Mouse (Mus musculus): Measurements from ENCODE around the gene Klf16.

The Klf16 gene

GRCm38 (mm10) chr10:80543873-80544272 lies 33.2 kb downstream of the Klf16 start:
- peak in 1 of 2 experiments; percentile 20 for DNase-seq (ENCODE audit: low spot score in 2 of 2)

- DNase-seq (ENCODE audit: low spot score in 2 of 2): no peak
These were observed 37.6 kb downstream of the Klf16 start for GRCm38 (mm10) chr10:80539493-80539892.

DNA sequence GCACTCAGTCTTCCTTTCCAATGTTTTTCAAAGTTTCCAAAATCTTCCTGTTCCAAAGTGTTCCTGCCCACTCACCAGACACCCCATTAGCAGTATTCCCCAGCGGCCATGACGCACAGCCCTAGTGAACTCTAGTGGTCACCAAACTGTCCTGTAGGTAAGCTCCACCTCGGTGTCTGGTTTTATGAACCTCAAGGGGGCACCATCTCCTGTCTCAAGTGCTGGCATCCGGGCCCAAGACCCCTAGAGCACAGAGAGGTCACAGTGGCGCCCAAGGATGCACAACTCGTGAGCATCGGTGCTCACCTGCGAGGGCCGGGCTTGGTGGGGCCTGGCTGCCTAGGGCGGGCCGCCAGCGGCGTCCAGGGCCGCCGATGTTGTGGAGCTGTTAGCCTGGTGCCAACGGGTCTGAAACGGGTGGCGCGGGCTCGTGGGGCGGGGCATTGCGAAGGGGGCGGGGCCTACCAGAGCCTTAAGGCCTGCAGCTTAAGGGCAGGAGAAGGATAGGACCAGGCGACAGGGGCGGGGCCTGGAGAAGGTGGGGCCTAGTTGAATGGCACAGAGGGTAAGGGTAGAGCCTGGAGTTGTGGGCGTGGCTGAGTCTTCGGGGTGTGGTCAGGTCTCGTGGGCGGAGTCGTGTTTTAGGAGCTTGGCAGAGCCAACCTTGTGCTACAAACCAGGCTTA lies 38.3 kb downstream of the Klf16 start, which contains the start of gene Atp8b3:
Gene Atp8b3, minus strand, starts transcription at position 415 of the 685 bp plus-strand sequence.
- peak in 1 of 2 experiments; percentile 35 for DNase-seq (ENCODE audit: low spot score in 2 of 2)

DNA sequence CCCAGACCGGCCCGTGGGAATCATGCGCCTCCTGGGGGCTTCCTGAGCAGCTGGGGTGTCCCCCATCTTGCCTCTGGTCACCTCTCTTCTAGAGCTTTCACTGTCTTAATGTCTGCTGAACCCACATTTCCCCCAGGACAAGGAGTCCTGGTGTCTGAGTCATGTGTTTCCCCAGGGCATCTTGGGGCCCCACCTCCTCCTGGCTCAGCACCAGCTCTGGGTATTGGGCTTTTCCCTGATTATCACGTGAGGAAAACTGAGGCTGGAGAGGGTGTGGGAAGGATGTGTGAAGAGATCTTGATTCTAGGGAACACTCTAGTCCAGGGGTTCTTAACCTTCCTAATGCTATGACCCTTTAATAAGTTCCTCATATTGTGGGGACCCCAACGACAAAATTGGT lies 38.9 kb downstream of the Klf16 start:
- no peak for DNase-seq (ENCODE audit: low spot score in 2 of 2)

GRCm38 (mm10) chr10:80535711-80536110 lies 41.4 kb downstream of the Klf16 start:
- DNase-seq (ENCODE audit: low spot score in 2 of 2): no peak

GRCm38 (mm10) chr10:80535071-80535470 lies 42.0 kb downstream of the Klf16 start:
- DNase-seq (ENCODE audit: low spot score in 2 of 2): no peak

GRCm38 (mm10) chr10:80533704-80534103 lies 43.4 kb downstream of the Klf16 start:
- no peak for DNase-seq (ENCODE audit: low spot score in 2 of 2)

DNA sequence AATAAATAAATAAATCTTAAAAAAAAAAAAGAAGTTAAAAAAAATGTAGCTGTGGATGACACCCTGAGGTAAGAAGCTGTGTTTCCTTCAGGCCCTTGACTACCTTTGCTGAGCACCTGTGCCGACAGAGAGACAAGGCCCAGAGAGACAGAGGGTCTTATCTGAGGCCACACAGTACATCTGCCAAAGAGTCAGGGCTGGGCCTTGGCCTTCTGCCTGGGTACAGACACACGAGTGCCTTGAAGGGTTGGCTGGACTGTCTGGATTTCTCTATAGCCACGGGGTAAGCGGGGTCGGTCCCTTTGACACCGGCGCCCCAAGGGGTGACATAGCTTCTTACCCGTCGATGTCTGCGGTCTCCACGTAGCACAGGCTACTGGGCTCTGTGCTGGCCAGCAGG lies 44.3 kb downstream of the Klf16 start:
- no peak for DNase-seq (ENCODE audit: low spot score in 2 of 2)

- DNase-seq (ENCODE audit: low spot score in 2 of 2): no peak
These were observed 50.9 kb downstream of the Klf16 start for GRCm38 (mm10) chr10:80526172-80526571.

- DNase-seq (ENCODE audit: low spot score in 2 of 2): no peak
These were observed 53.8 kb downstream of the Klf16 start for GRCm38 (mm10) chr10:80523299-80523698.

DNA sequence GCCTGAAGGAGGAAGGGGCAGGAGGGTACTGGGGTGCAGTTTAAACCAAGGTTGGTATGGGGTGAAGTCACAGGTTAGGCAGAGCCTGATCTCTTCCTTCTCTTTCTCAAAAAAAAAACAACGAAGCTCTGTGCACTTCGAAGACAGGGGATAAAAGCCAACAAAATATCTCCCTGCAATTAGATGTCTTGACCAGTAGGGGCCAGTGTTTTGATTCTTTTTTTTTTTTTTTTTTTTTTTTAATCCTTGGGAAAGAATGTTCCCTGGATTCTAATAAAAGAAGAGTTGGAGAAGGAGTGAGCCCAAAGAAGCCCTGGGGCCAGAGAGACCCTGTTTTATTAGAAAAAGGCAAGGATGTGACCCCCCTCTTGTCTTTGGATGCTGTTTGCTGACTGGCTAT lies 57.8 kb downstream of the Klf16 start:
- no peak for DNase-seq (ENCODE audit: low spot score in 2 of 2)
